Mouse (Mus musculus) neural tube, embryonic 12.5 days (tissue): ENCODE data around the gene Guk1. TPM values are rescaled to one million over a fixed set of nuclear protein-coding genes. Genes with fewer than 3 reads are reported as not detected.

Experiments
- ATAC-seq: fragments of 200-750 bp; cut with Nextera tagmentation; 2 replicates; pipeline ENCODE4 v1.8.0; 2017; ENCODE audit warnings: low read depth, mild to moderate bottlenecking, moderate TSS enrichment, moderate library complexity; ENCODE audit not compliant: low FRiP score
- H3K27ac ChIP-seq: fragments of 300-500 bp; sonication (generic); 2 replicates; pipeline ENCODE4 v1.5.1; 2016
- H3K27me3 ChIP-seq: fragments of 300-500 bp; sonication (generic); replicated peaks from 2 replicates; pipeline ENCODE4 v1.6.1; 2016; ENCODE audit warnings: mild to moderate bottlenecking
- H3K36me3 ChIP-seq: fragments of 300-500 bp; sonication (generic); 2 replicates; pipeline ENCODE4 v1.6.1; 2016; ENCODE audit warnings: mild to moderate bottlenecking
- H3K4me1 ChIP-seq: fragments of 300-500 bp; sonication (generic); 2 replicates; pipeline ENCODE4 v1.6.1; 2016
- H3K4me2 ChIP-seq: fragments of 300-500 bp; sonication (generic); replicated peaks from 2 replicates; pipeline ENCODE4 v1.6.1; 2016; ENCODE audit warnings: mild to moderate bottlenecking
- H3K4me3 ChIP-seq: fragments of 300-500 bp; sonication (generic); 2 replicates; pipeline ENCODE4 v1.5.1; 2016
- H3K9ac ChIP-seq: fragments of 300-500 bp; sonication (generic); 2 replicates; pipeline ENCODE4 v1.6.1; 2016; ENCODE audit warnings: mild to moderate bottlenecking
- H3K9me3 ChIP-seq: fragments of 300-500 bp; sonication (generic); 2 replicates; pipeline ENCODE4 v1.6.1; 2016; ENCODE audit warnings: mild to moderate bottlenecking
- WGBS: fragments of 180-500 bp; shearing (Covaris S2); methylation state at CpG from one replicate; pipeline ENCODE4 v1.1.7; 2016; 5-methylcytosine and 5-hydroxymethylcytosine counted together
- polyA plus RNA-seq: library from polyadenylated mRNA; unstranded; fragments of >200 nt; fragmentation: Nextera tagmentation; extraction: Ambion mirVana; gene quantifications from 2 replicates; pipeline ENCODE4 v1.2.1, GENCODE M21; 2016

Gene Guk1
- polyA plus RNA-seq, 1 experiment from 2014 or later: 111 TPM

GRCm38 (mm10) chr11:59176475-59176874, 15.5 kb downstream of the Guk1 start:
- Histone ChIP-seq H3K27ac (no peak overlapping the region), H3K4me3 (peak overlapping the region; percentile 9; the same call in 1 of the 2 replicates), H3K4me1 (0 out of 2 replicates have a peak, but pooled peaks cover 3% of the 10 kb centered on the region), H3K36me3 (no peaks in the 10 kb centered on the region), H3K9ac (no peak overlapping the region), H3K9me3 (no peaks in the 10 kb centered on the region), H3K4me2 (peak overlapping the region; percentile 25; the same call in 1 of the 2 replicates), H3K27me3 (peaks cover 55% of the 10 kb centered on the region)
- no peak for ATAC-seq
- 3% methylated on average over 48 of the region's 48 CpGs for WGBS

- Histone ChIP-seq H3K9me3 (no peaks in the 10 kb centered on the region), H3K4me2 (no peak overlapping the region), H3K4me3 (no peak overlapping the region), H3K27me3 (peaks cover 57% of the 10 kb centered on the region), H3K4me1 (0 out of 2 replicates have a peak, but pooled peaks cover 3% of the 10 kb centered on the region), H3K9ac (no peak overlapping the region), H3K36me3 (no peaks in the 10 kb centered on the region), H3K27ac (no peak overlapping the region)
- no peak for ATAC-seq
- 55% methylated on average over 6 of the region's 6 CpGs for WGBS
Measured at GRCm38 (mm10) chr11:59174189-59174838, 17.7 kb downstream of the Guk1 start.

GRCm38 (mm10) chr11:59170549-59170948, 21.5 kb downstream of the Guk1 start:
- no peak overlapping the region for H3K4me3 ChIP-seq
- H3K4me1 ChIP-seq: no peaks in the 10 kb centered on the region
- no peak overlapping the region for H3K9ac ChIP-seq
- H3K9me3 ChIP-seq: no peaks in the 10 kb centered on the region
- no peak for ATAC-seq
- H3K27ac ChIP-seq: no peak overlapping the region
- peaks cover 20% of the 10 kb centered on the region for H3K27me3 ChIP-seq
- H3K4me2 ChIP-seq: no peak overlapping the region
- H3K36me3 ChIP-seq: no peaks in the 10 kb centered on the region
- 70% methylated on average over 4 of the region's 4 CpGs for WGBS

- no peak overlapping the region for H3K27ac ChIP-seq
- H3K27me3 ChIP-seq: peaks cover 13% of the 10 kb centered on the region
- no peak overlapping the region for H3K4me3 ChIP-seq
- no peaks in the 10 kb centered on the region for H3K4me1 ChIP-seq
- H3K9ac ChIP-seq: no peak overlapping the region
- no peak overlapping the region for H3K4me2 ChIP-seq
- no peak for ATAC-seq
- H3K36me3 ChIP-seq: no peaks in the 10 kb centered on the region
- no peaks in the 10 kb centered on the region for H3K9me3 ChIP-seq
- 62% methylated on average over 3 of the region's 3 CpGs for WGBS
Measured at GRCm38 (mm10) chr11:59169807-59170206, 22.2 kb downstream of the Guk1 start.

GRCm38 (mm10) chr11:59165616-59166241, 26.3 kb downstream of the Guk1 start:
- H3K4me2 ChIP-seq: no peak overlapping the region
- WGBS: 52% methylated on average over 2 of the region's 2 CpGs
- no peak for ATAC-seq
- H3K9me3 ChIP-seq: no peaks in the 10 kb centered on the region
- no peak overlapping the region for H3K27ac ChIP-seq
- no peak overlapping the region for H3K4me3 ChIP-seq
- H3K27me3 ChIP-seq: 0 out of 2 replicates have a peak, but pooled peaks cover 5% of the 10 kb centered on the region
- no peaks in the 10 kb centered on the region for H3K36me3 ChIP-seq
- peaks cover 14% of the 10 kb centered on the region for H3K4me1 ChIP-seq
- no peak overlapping the region for H3K9ac ChIP-seq

GRCm38 (mm10) chr11:59164384-59164783, 27.6 kb downstream of the Guk1 start:
- H3K9ac ChIP-seq: no peak overlapping the region
- H3K27ac ChIP-seq: 0 out of 2 replicates have a peak overlapping the region, but pooled peaks have one; percentile 98

GRCm38 (mm10) chr11:59163255-59164236, 28.5 kb downstream of the Guk1 start, which contains the start of gene Iba57:
Gene Iba57 (minus strand): TSS chr11:59163739.
- H3K4me2 ChIP-seq: peak within 1 kb of the TSS; percentile 70
- WGBS: 3% methylated on average over 68 of the region's 68 CpGs
- peaks cover 3% of the 10 kb centered on the region for H3K36me3 ChIP-seq
- H3K9ac ChIP-seq: peak within 1 kb of the TSS; percentile 89
- H3K27me3 ChIP-seq: no peaks in the 10 kb centered on the region
- H3K4me3 ChIP-seq: peak within 1 kb of the TSS; percentile 81
- H3K4me1 ChIP-seq: peaks cover 14% of the 10 kb centered on the region
- no peaks in the 10 kb centered on the region for H3K9me3 ChIP-seq
- ATAC-seq: peak; percentile 98
- H3K27ac ChIP-seq: peak within 1 kb of the TSS; percentile 98

More at GRCm38 (mm10) chr11:59164384-59164783, 27.6 kb downstream of the Guk1 start:
- 87% methylated on average over 9 of the region's 9 CpGs for WGBS
- Histone ChIP-seq H3K27me3 (no peaks in the 10 kb centered on the region), H3K4me1 (peaks cover 14% of the 10 kb centered on the region), H3K9me3 (no peaks in the 10 kb centered on the region), H3K36me3 (no peaks in the 10 kb centered on the region), H3K4me2 (peak overlapping the region; percentile 70), H3K4me3 (no peak overlapping the region)
- ATAC-seq: no peak

- peak overlapping the region; percentile 81 for H3K4me3 ChIP-seq
- H3K4me1 ChIP-seq: peaks cover 14% of the 10 kb centered on the region
- H3K4me2 ChIP-seq: peak overlapping the region; percentile 70
- H3K27ac ChIP-seq: no peak overlapping the region
- peak; percentile 43; the same call in 1 of the 2 replicates for ATAC-seq
- 67% methylated on average over 9 of the region's 9 CpGs for WGBS
- no peaks in the 10 kb centered on the region for H3K27me3 ChIP-seq
- H3K9me3 ChIP-seq: no peaks in the 10 kb centered on the region
- peaks cover 12% of the 10 kb centered on the region for H3K36me3 ChIP-seq
- H3K9ac ChIP-seq: peak overlapping the region; percentile 47; the same call in 1 of the 2 replicates
Measured at GRCm38 (mm10) chr11:59162443-59163254, 29.4 kb downstream of the Guk1 start.

GRCm38 (mm10) chr11:59161398-59161797, 30.6 kb downstream of the Guk1 start:
- no peak for ATAC-seq
- peaks cover 14% of the 10 kb centered on the region for H3K4me1 ChIP-seq
- 87% methylated on average over 5 of the region's 5 CpGs for WGBS

GRCm38 (mm10) chr11:59159558-59159957, 32.5 kb downstream of the Guk1 start:
- no peak for ATAC-seq
- no peak overlapping the region for H3K9ac ChIP-seq
- peaks cover 14% of the 10 kb centered on the region for H3K4me1 ChIP-seq
- no peaks in the 10 kb centered on the region for H3K9me3 ChIP-seq
- no peak overlapping the region for H3K27ac ChIP-seq
- H3K27me3 ChIP-seq: no peaks in the 10 kb centered on the region
- H3K4me3 ChIP-seq: no peak overlapping the region
- peaks cover 14% of the 10 kb centered on the region for H3K36me3 ChIP-seq
- 92% methylated on average over 4 of the region's 4 CpGs for WGBS
- H3K4me2 ChIP-seq: no peak overlapping the region

More at GRCm38 (mm10) chr11:59161398-59161797, 30.6 kb downstream of the Guk1 start:
- H3K9me3 ChIP-seq: no peaks in the 10 kb centered on the region
- no peak overlapping the region for H3K27ac ChIP-seq
- no peaks in the 10 kb centered on the region for H3K27me3 ChIP-seq
- no peak overlapping the region for H3K4me3 ChIP-seq
- no peak overlapping the region for H3K4me2 ChIP-seq
- no peak overlapping the region for H3K9ac ChIP-seq
- H3K36me3 ChIP-seq: peaks cover 14% of the 10 kb centered on the region

- Histone ChIP-seq H3K4me1 (peaks cover 9% of the 10 kb centered on the region), H3K36me3 (peaks cover 14% of the 10 kb centered on the region), H3K27me3 (no peaks in the 10 kb centered on the region), H3K9ac (no peak overlapping the region), H3K4me2 (no peak overlapping the region), H3K27ac (no peak overlapping the region), H3K9me3 (no peaks in the 10 kb centered on the region), H3K4me3 (no peak overlapping the region)
- 94% methylated on average over 13 of the region's 13 CpGs for WGBS
- no peak for ATAC-seq
Measured at GRCm38 (mm10) chr11:59159099-59159498, 32.9 kb downstream of the Guk1 start.
